Mouse (Mus musculus) regulatory T cell (primary cell): ENCODE results near the gene Ier3.

Experiments
- in situ Hi-C: fragments of 300-600 bp; cut with MboI, MseI; formaldehyde crosslinking; loops from one replicate; pipeline ENCODE4 v1.15.1; 2025; ENCODE audit warnings: high pct_unique_total_duplicates

Gene Ier3

DNA sequence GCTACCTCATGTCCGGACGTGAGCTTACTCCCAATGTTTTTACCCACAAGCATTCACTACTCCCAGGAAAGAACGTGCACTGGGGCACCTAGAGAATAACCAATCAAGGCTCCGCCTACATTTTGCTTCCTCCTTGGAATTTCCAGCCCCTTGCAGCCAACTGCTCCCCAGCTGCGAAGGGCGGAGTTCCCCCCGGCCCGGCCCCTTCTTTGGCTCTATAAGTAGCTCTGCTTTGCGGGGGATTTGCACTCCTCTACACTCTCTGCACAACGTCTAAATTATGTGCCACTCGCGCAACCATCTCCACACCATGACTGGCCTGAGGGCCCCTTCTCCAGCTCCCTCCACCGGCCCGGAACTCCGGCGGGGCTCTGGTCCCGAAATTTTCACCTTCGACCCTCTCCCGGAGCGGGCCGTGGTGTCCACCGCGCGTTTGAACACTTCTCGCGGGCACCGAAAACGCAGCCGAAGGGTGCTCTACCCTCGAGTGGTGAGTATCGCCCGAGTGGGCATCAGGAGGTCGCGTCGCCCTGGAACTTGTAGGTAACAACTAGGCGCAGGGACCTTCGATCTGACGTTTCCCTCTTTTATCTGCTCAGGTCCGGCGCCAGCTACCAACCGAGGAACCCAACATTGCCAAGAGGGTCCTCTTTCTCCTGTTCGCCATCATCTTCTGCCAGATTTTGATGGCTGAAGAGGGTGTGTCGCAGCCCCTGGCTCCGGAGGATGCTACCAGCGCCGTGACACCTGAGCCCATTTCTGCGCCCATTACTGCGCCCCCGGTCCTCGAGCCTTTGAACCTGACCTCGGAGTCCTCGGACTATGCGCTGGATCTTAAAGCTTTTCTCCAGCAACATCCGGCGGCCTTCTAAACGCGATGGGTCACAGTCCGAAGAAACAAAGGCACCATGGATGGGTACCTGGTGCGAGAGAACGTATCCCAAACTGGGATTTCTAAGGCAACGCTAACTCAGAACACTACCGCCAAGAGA lies at the start of gene Ier3:
Ier3 (plus strand) TSS at position 246 of the 992 bp plus-strand sequence.
- in situ Hi-C loops, result loop anchor here (5.0 kb wide), 1 partner anchor 84 kb away; no protein-coding TSS in a partner anchor

GRCm38 (mm10) chr17:35776811-35777609 lies 44.5 kb upstream of the Ier3 start:
- in situ Hi-C loops, result no loop called here

GRCm38 (mm10) chr17:35778965-35779364 lies 42.5 kb upstream of the Ier3 start:
- in situ Hi-C loops, result no loop called here

- in situ Hi-C loops, result no loop called here
These were observed 41.8 kb upstream of the Ier3 start for GRCm38 (mm10) chr17:35779466-35780205.

- in situ Hi-C loops, result no loop called here
These were observed 41.1 kb upstream of the Ier3 start for GRCm38 (mm10) chr17:35780362-35780761.

GRCm38 (mm10) chr17:35782398-35782797 lies 39.1 kb upstream of the Ier3 start:
- in situ Hi-C loops, result no loop called here

GRCm38 (mm10) chr17:35782924-35783323 lies 38.6 kb upstream of the Ier3 start:
- in situ Hi-C loops, result no loop called here

GRCm38 (mm10) chr17:35783944-35784343 lies 37.5 kb upstream of the Ier3 start:
- in situ Hi-C loops, result no loop called here

- in situ Hi-C loops, result no loop called here
These were observed 36.3 kb upstream of the Ier3 start for GRCm38 (mm10) chr17:35785140-35785539.

DNA sequence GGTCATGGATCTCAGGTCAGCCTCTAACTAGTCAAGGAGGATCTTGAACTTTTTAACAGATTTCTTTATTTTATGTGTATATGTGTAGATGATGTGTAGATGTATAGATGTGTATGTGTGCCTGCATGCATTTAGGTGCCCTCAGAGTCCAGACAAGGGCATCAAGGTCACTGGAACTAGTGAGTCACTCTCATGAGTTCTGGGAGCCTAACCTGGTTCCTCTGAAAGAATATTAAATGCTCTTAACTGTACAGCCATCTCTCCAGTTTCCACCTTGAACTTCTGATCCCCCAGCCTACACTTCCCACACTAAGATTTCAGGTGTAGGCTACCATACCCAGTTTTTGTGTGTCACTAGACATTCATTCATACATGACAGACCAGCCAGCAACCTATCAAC lies 34.0 kb upstream of the Ier3 start:
- in situ Hi-C loops, result no loop called here

GRCm38 (mm10) chr17:35788025-35788424 lies 33.5 kb upstream of the Ier3 start:
- in situ Hi-C loops, result no loop called here

- in situ Hi-C loops, result no loop called here
These were observed 30.6 kb upstream of the Ier3 start for GRCm38 (mm10) chr17:35790933-35791332.

- in situ Hi-C loops, result no loop called here
These were observed 28.6 kb upstream of the Ier3 start for GRCm38 (mm10) chr17:35792837-35793236.

DNA sequence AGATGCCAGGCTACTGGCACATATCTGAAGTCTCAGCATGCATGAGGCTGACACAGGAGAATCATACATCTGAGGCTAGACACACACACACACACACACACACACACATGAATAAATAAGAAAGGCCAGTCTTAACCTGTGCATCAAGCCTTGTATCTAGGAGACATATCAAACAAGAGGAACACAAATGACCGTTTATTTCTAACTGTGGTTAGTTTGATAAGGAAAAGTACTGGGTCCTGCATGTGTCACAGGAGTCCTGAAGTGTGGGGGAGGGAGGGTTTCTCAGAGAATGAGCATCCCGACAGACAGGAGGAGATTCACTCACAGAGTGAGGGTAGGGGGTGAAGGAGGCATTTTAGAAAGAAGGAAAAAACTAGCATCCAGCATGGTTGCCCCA lies 26.4 kb upstream of the Ier3 start:
- in situ Hi-C loops, result no loop called here

DNA sequence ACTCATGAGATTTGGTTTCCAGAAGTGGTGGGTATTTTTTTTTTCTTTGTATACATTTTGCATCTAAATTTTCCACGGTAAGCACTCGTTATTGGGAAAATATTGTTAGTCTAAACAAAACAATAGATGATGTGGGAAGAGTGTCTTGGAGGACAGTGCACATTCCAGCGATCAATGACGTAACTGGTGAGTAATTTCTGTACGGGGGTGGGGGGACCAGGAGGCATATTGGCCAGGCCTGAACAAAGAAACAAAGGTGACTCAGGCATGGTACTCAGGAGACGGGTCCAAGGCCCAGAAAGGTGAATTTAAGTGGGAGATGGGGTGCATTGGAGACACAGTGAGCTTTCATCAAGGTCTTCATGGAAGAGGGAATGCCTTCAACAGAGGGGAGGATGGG lies 25.8 kb upstream of the Ier3 start:
- in situ Hi-C loops, result no loop called here

GRCm38 (mm10) chr17:35796835-35797234 lies 24.6 kb upstream of the Ier3 start:
- in situ Hi-C loops, result no loop called here

GRCm38 (mm10) chr17:35800905-35801304 lies 20.6 kb upstream of the Ier3 start:
- in situ Hi-C loops, result no loop called here

- in situ Hi-C loops, result no loop called here
These were observed 18.5 kb upstream of the Ier3 start for GRCm38 (mm10) chr17:35803020-35803419.

- in situ Hi-C loops, result no loop called here
These were observed 17.6 kb upstream of the Ier3 start for GRCm38 (mm10) chr17:35803858-35804399.

DNA sequence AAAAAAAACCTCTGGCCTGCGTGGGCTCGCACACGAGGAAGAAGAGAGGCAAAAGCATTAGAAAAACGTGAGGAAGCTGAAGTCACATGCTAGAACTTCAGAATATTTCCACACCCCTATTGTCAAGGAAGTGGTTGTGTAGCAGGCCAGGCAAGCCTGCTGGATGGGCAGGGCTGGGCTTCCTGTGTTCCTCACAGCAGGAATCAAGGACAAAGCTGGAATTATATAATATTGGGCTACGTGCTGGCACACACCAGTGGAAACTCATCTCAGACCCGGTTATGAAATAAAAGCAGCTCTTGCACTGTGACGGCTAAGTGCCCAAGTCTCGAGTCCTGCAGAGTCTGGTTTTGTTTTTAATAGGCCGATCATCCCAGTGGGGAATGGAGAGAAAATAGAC lies 13.4 kb upstream of the Ier3 start:
- in situ Hi-C loops, result no loop called here

DNA sequence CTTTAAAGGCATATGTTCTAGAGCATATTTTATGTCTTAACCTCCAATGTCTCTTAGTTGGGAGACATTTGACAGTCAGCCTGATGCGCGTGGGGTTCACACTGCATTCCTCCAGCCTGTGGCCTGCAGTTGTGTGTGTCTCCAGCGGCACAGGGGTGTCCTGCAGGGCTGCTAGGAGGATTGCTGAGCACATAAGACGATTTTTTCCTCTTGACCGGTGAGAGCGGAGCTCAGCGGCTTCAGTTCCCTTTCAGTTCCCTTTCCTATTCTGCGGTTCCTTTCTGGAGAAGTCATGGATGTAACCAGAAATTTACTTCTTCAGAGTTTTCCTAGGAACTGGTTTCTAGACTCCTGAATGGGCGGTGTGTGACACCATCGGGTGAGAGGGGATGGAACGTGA lies 12.1 kb upstream of the Ier3 start:
- in situ Hi-C loops, result no loop called here
